Mouse (Mus musculus): ENCODE results near the gene Zfand3. TPM values are rescaled to one million over a fixed set of nuclear protein-coding genes. Genes with fewer than 3 reads are reported as not detected.

Zfand3 gene
- polyA plus RNA-seq, 1 experiment, result 111 TPM

DNA sequence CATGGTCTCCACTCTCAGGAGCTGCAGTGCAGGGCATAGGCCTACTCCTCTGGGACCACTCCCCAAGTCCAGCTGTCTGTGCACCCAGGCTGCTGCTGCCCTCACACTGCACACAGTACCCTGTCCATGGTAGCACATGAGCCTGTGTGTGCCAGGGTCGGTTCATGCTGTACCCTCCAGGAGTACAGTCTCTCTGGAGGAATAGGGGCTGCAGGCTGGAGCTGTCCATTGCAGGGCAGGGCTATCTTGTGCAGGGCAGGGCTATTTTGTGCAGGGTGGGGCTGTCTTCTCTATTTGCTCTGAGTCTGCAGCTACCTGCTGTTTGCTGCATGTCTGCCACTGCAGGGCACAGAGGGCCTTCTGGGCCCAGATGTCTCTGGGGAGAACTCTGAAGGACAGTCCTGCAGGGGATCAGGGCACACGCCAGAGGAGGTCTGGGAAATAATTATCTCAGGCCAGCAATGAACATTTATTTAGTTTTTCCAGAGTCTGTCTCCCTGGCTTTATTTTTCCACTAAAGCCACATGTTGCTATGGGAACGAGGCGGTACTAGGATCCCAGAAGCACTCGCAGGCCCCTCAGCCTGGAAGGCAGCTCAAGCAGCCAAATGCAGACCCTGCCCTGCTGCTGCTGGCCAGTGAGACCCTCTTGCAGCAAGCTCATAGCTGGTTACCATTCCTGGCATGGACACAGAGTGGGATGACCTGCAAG, 220.7 kb downstream of the Zfand3 start:
- Histone ChIP-seq H3K27me3 (replicated peaks; ENCODE audit: control insufficient read depth, insufficient read depth, low read length) (no peaks in the 10 kb centered on the region), H3K36me3 (ENCODE audit: control insufficient read depth, insufficient read depth, low read length) (no peaks in the 10 kb centered on the region), H3K4me3 (ENCODE audit: insufficient read depth, low read depth, low read length) (no peak overlapping the region), H3K4me1 (ENCODE audit: control insufficient read depth, insufficient read depth, low read length) (no peaks in the 10 kb centered on the region), H3K27ac (ENCODE audit: insufficient read depth, low read depth, low read length) (no peak overlapping the region)
- TF ChIP-seq CTCF (conservative IDR thresholded peaks at IDR 0.05; ENCODE audit: insufficient read depth, insufficient read length, low read depth, low read length), result no peak
- no peak for TF ChIP-seq POLR2A (IDR thresholded peaks at IDR 0.05; ENCODE audit: low read depth, low read length)
- no peak for DNase-seq
- 63% methylated on average over 5 of the region's 5 CpGs for WGBS

DNA sequence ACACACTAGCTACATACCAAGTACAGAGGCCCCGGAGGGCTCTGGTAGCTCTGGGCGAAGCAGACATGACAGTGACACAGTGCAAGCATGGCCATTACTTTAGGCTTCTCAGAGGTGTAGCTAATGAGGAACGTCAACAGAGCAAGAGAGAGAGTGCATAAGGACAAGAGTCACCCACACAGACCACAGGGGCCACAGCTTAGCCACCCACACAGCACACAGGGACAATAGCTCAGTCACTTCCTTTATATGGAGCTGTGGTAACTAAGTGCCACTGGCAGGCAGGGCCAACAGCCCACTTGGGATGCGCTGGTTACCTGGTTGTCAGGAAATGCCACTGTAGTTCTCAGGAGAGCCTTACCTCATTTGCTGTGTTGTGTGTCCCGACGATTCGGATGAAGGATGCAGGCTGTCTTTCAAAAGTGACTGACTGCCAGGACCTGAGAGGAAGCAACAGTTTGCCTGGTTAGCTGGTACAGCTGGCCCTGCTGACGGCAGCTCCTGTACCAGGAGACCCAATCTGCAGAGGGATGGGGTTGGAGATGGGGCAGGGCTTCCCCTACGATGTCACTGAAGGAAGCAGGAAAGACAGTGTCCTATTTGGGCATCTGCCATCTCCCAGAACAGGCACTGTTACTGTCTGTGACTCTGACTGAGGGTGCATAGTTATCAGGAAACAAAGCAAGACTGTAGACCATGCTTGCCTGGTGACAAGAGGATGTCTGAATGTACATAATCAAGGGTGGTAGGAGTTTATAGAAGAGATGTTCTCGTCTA, 224.1 kb downstream of the Zfand3 start:
- no peak for DNase-seq
- TF ChIP-seq CTCF (conservative IDR thresholded peaks at IDR 0.05; ENCODE audit: insufficient read depth, insufficient read length, low read depth, low read length), result no peak
- no peak for TF ChIP-seq POLR2A (IDR thresholded peaks at IDR 0.05; ENCODE audit: low read depth, low read length)
- Histone ChIP-seq H3K36me3 (ENCODE audit: control insufficient read depth, insufficient read depth, low read length) (no peaks in the 10 kb centered on the region), H3K4me3 (ENCODE audit: insufficient read depth, low read depth, low read length) (no peak overlapping the region), H3K27ac (ENCODE audit: insufficient read depth, low read depth, low read length) (no peak overlapping the region), H3K4me1 (ENCODE audit: control insufficient read depth, insufficient read depth, low read length) (no peaks in the 10 kb centered on the region), H3K27me3 (replicated peaks; ENCODE audit: control insufficient read depth, insufficient read depth, low read length) (no peaks in the 10 kb centered on the region)
- 82% methylated on average over 10 of the region's 10 CpGs for WGBS

DNA sequence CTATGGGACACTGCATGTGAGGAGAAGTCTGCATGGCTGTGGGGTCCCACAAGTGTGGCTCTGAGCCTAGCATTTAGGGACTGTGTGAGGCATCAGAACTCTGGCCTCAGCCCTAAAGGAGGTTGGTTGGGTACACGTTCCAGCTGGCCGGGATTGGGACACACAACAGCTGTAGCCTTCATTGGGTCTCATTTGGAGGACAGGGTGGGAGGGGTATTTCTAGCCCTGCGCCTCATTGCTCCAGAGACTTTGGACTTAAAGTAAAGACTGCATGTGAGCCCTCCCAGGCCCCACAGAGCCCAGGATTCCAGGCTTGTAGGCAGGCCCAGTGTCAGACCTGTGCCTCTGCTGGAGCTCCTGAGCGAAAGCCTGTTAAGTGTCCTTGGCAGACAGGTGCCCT, 225.9 kb downstream of the Zfand3 start:
- Histone ChIP-seq H3K27me3 (replicated peaks; ENCODE audit: control insufficient read depth, insufficient read depth, low read length) (no peaks in the 10 kb centered on the region), H3K4me3 (ENCODE audit: insufficient read depth, low read depth, low read length) (no peak overlapping the region), H3K27ac (ENCODE audit: insufficient read depth, low read depth, low read length) (no peak overlapping the region), H3K4me1 (ENCODE audit: control insufficient read depth, insufficient read depth, low read length) (no peaks in the 10 kb centered on the region), H3K36me3 (ENCODE audit: control insufficient read depth, insufficient read depth, low read length) (no peaks in the 10 kb centered on the region)
- no peak for DNase-seq
- no peak for TF ChIP-seq POLR2A (IDR thresholded peaks at IDR 0.05; ENCODE audit: low read depth, low read length)
- no peak for TF ChIP-seq CTCF (conservative IDR thresholded peaks at IDR 0.05; ENCODE audit: insufficient read depth, insufficient read length, low read depth, low read length)
- WGBS, result 88% methylated on average over 4 of the region's 4 CpGs

DNA sequence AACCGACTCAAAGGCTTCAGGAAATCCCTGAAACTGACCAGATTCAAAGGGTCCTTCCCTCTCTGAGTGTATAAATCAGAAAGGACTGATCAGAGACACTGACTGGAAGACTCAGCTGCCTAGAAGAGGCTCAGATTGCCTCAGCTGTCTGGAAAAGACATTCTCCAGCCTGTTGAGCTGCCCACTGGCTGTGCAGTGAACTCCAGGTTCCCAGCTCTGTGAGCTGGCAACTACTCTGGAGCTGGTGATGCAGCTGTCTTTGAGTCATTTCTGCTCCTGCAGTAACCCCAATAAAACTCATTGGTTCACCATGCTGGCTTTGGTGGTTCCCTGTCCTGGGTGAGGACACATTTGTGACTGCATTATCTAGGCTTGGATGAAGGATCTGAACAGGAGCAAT, 226.9 kb downstream of the Zfand3 start:
- Histone ChIP-seq H3K4me1 (ENCODE audit: control insufficient read depth, insufficient read depth, low read length) (no peaks in the 10 kb centered on the region), H3K27me3 (replicated peaks; ENCODE audit: control insufficient read depth, insufficient read depth, low read length) (no peaks in the 10 kb centered on the region), H3K36me3 (ENCODE audit: control insufficient read depth, insufficient read depth, low read length) (no peaks in the 10 kb centered on the region), H3K27ac (ENCODE audit: insufficient read depth, low read depth, low read length) (no peak overlapping the region), H3K4me3 (ENCODE audit: insufficient read depth, low read depth, low read length) (no peak overlapping the region)
- no peak for DNase-seq
- no peak for TF ChIP-seq CTCF (conservative IDR thresholded peaks at IDR 0.05; ENCODE audit: insufficient read depth, insufficient read length, low read depth, low read length)
- no peak for TF ChIP-seq POLR2A (IDR thresholded peaks at IDR 0.05; ENCODE audit: low read depth, low read length)
- 88% methylated on average over 1 of the region's 1 CpGs for WGBS

GRCm38 (mm10) chr17:30232698-30233097, 228.2 kb downstream of the Zfand3 start:
- Histone ChIP-seq H3K36me3 (ENCODE audit: control insufficient read depth, insufficient read depth, low read length) (no peaks in the 10 kb centered on the region), H3K27me3 (replicated peaks; ENCODE audit: control insufficient read depth, insufficient read depth, low read length) (no peaks in the 10 kb centered on the region), H3K4me3 (ENCODE audit: insufficient read depth, low read depth, low read length) (no peak overlapping the region), H3K4me1 (ENCODE audit: control insufficient read depth, insufficient read depth, low read length) (no peaks in the 10 kb centered on the region), H3K27ac (ENCODE audit: insufficient read depth, low read depth, low read length) (no peak overlapping the region)
- TF ChIP-seq POLR2A (IDR thresholded peaks at IDR 0.05; ENCODE audit: low read depth, low read length), result no peak
- no peak for TF ChIP-seq CTCF (conservative IDR thresholded peaks at IDR 0.05; ENCODE audit: insufficient read depth, insufficient read length, low read depth, low read length)
- DNase-seq, result no peak
- WGBS, result 84% methylated on average over 4 of the region's 4 CpGs

DNA sequence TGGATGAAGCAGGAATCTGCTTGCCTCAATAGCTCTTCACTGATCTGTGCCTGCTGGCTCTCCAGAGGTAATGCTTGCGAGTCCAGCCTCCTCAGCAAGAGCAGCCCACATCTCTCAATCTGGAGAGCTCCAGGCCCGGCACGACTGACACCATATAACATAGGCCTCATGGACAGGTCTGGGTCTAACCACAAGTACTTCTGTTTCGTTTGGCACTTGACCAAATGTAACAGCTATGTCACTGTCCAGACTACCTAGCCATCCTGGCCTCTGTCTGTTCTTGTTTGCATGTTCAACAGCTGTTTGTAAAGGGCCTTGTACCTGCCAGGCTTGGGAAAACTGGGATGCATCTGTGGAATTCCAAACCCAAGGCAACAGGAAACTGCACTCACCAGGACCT, 230.8 kb downstream of the Zfand3 start:
- no peaks in the 10 kb centered on the region for H3K27me3 ChIP-seq (replicated peaks; ENCODE audit: control insufficient read depth, insufficient read depth, low read length)
- no peaks in the 10 kb centered on the region for H3K36me3 ChIP-seq (ENCODE audit: control insufficient read depth, insufficient read depth, low read length)
- no peaks in the 10 kb centered on the region for H3K4me1 ChIP-seq (ENCODE audit: control insufficient read depth, insufficient read depth, low read length)
- no peak for DNase-seq
- no peak overlapping the region for H3K4me3 ChIP-seq (ENCODE audit: insufficient read depth, low read depth, low read length)
- H3K27ac ChIP-seq (ENCODE audit: insufficient read depth, low read depth, low read length), result no peak overlapping the region
- TF ChIP-seq POLR2A (IDR thresholded peaks at IDR 0.05; ENCODE audit: low read depth, low read length), result no peak
- no peak for TF ChIP-seq CTCF (conservative IDR thresholded peaks at IDR 0.05; ENCODE audit: insufficient read depth, insufficient read length, low read depth, low read length)
- WGBS, result 69% methylated on average over 4 of the region's 4 CpGs

DNA sequence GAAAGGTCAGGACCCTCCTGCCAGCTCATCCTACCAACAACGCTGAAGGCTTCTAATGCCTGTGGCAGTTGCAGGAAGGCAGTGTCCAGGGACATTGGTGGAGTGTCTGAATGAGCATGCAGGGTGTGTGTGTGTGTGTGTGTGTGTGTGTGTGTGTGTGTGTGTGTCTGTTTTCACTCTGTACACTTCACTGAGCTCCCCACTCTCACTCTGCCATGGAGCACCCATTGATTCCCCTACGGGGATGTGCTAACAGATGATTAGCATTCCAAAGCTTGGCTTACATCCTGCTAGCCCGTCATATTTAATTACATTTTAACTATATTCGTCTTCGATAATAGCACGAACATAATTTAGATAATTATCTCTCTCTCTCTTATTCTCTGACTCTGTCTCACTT, 232.1 kb downstream of the Zfand3 start:
- no peaks in the 10 kb centered on the region for H3K4me1 ChIP-seq (ENCODE audit: control insufficient read depth, insufficient read depth, low read length)

More for the DNA sequence above, 232.1 kb downstream of the Zfand3 start:
- WGBS, result 50% methylated on average over 6 of the region's 6 CpGs
- TF ChIP-seq CTCF (conservative IDR thresholded peaks at IDR 0.05; ENCODE audit: insufficient read depth, insufficient read length, low read depth, low read length) (no peak), POLR2A (IDR thresholded peaks at IDR 0.05; ENCODE audit: low read depth, low read length) (no peak)
- Histone ChIP-seq H3K4me3 (ENCODE audit: insufficient read depth, low read depth, low read length) (no peak overlapping the region), H3K36me3 (ENCODE audit: control insufficient read depth, insufficient read depth, low read length) (no peaks in the 10 kb centered on the region), H3K27ac (ENCODE audit: insufficient read depth, low read depth, low read length) (no peak overlapping the region), H3K27me3 (replicated peaks; ENCODE audit: control insufficient read depth, insufficient read depth, low read length) (no peaks in the 10 kb centered on the region)
- DNase-seq, result no peak

Data from kidney, adult 2 months (tissue).